Mouse (Mus musculus): Measurements from ENCODE around the gene Gng12.
"Not testable (repeated sequence)": the region's sequence is repeated elsewhere in the genome, so short reads cannot be mapped to it uniquely, and the experiment has no call there.

Gene Gng12

DNA sequence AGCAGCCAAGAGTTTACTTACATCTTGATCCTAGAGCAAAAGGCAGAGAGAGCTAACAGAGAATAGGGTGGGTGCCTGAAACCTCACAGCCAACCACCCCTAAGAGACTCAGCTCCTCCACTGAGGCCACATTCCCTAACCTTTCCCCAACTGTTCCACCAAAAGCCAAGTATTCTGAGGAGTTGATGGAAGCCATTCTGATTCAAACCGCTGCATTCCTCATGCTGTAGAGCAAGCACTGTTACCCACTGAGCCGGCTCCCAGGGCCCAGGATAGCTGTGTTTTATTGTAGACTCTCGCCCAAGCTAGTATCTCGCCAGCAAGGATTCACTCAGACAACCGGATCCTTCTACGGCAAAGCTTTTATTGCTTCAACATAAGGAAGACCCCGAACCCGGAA is 98.8 kb downstream of the Gng12 start:
- no peak for DNase-seq

DNA sequence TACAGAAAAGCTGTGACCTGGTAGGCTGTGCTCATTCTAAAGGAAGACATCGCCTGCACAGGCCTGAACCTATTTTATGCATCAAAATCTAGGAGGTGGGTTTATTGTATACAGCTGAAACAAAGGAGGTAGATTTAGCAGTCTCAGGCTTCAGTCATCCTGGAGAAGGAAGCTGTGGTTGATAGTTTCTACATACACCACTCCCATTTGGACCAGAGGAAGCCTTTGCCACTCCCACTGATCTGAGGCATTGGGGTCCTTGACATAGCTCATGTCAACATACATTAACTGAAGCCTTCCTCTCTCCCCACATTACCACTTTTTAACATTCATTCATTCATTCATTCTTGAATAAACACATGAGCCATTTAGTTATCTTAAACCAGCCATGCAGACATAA is 99.6 kb downstream of the Gng12 start:
- no peak for DNase-seq

DNA sequence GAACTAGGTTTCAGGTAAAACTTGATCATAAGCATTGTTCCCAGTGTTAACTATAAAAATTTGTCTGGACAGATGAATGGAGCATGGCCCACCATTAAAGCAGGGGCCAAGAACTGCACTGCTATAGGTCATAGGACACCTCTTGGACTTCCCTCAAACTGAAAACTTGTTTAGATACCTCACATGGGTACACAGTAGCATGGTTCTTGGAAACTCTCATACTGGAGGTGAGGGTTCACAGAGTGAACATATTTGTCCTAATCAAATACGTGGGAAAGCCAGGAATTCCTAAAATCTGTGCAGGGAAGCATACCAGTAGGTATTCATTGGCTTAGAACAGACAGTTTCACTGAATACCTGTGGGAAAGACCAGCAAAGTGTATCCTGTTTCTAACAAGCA is 100.1 kb downstream of the Gng12 start:
- DNase-seq, result no peak

DNA sequence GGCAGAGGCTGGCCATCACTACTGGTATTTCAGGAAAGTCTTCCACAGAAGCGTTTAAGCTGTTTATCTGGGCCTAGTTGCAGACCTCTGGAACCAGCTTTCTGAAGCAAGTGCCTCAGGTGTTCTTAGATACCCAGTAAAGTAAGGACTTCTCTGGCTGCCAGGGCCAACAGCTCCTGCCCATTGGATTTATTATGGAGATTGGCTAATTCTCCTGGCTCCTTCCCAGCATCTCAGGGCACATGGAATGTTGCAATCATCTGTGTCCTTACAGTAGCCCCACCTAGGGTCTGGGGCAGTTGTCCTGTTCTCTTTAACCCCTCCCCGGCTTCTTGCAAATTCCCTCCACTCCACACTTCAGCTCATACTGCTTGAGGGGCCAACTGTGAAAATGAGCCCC is 102.4 kb downstream of the Gng12 start:
- DNase-seq, result peak; percentile 46 to 48

DNA sequence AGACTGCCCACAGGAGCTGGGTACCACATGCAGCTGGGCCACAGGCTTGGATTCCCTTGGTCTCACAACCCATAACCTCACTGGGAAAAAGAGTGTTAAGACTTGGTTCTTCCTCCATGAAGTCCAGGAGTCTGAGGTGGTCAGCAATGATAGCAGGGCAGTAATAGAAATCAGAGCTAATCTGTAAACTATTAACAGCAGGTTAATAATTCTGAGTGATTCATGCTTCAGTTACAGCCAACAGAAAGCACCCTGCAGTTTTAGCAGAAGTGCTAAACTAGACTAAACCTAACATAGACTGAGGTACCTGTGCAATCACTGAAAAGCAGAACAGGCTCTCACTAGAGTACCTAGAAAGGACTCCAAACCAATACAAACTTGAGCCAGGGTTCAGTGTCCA is 103.6 kb downstream of the Gng12 start:
- no peak for DNase-seq

DNA sequence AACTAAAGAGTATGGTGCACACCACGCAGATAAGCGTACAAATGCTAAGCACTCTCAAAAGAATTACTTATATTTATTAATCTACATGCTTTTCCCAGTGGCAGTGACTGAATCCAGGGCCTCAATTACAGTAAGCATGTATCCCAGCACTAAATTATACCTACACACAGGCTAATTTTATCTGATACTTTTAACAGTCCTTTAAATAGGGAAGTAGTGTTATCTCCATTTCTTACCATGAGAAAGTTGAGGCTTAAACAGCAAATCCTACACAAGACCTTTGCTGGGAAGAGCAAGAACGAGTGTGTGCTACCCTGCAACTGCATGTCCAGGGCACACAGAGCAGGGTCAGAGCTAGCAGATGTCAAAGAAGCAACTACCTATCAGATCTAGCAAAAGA is 113.7 kb downstream of the Gng12 start:
- no peak for DNase-seq

DNA sequence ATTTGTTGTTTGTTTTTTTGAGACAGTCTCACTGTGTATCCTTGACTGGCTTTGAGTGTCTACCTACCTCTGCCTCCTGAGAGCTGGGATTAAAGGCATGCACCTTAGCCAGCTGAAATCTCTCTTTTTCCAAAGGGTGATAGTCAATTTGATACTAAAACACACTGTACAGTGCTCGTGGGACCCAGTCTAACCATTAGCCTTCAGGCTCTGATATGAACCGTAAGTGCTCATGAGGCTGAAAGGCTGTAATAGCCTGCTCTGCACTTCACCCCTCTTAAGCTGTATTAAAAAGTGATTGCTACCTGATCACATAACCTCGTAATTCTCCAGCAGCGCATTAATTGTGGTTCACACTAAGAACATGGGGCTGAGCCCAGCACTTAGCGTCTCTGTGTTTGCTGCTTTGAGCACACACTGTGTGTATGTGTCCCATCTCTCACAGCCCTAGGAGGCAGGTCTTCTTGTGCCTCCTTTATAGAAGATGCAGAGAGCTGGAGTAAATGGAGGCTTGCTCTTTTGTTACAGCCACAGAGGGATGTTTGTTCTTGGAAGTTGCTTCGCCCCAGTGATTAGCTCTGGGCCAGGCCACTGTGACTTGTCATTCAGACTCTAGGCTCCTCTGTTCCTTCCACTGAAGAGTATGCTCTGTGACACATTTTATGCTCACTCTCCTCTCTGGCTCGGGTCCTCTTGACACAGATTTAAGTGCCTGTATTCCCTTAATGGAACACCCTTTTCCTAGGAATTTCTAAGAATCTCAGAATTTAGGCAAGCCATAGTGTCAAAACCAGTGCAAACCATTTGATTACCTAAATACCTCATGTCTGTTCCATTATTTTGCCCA is 114.4 kb downstream of the Gng12 start:
- DNase-seq, result no peak

DNA sequence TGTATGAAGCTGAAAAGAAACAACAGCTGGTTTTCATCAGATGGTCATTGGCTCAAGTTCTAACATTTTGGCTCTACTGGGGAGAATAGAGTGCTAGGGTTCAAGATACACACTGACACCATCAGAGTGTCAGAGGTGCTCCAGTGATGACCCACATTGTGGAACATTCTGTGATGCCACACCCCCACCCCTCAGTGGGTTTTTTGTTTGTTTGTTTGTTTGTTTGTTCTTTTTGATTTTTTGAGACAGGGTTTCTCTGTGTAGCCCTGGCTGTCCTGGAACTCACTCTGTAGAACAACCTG is 115.0 kb downstream of the Gng12 start:
- DNase-seq, result no peak

DNA sequence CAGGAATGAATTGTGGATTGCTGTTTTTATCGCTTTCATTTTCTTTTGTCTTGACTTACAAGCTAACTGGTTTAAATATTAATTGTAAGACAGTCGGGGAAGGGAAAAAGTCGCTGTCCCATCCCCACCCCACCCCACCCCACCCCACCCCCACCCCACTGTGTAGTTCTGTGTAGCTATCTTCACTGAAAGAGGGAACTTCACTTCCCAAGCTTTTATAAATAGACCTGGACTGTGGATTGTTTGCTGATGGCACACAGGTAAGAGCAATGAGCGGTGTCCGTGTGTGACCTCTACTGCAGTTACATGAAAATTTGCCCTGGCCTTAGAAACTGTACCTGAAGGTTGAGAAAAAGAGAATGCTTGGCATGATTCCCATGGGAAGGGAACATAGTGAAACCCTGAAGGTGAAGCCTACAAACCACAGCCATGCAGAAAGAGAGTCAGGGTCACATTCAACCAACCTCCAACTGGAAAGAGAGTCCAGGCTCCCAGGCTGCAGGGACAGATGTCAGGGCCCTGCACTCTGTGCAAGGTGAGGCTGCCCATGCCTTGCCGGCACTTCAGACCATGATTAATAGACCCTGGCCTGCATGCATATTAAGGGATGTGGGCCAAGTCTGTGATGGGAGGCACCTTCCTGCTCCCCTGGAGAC is 117.2 kb downstream of the Gng12 start:
- DNase-seq, result no peak

DNA sequence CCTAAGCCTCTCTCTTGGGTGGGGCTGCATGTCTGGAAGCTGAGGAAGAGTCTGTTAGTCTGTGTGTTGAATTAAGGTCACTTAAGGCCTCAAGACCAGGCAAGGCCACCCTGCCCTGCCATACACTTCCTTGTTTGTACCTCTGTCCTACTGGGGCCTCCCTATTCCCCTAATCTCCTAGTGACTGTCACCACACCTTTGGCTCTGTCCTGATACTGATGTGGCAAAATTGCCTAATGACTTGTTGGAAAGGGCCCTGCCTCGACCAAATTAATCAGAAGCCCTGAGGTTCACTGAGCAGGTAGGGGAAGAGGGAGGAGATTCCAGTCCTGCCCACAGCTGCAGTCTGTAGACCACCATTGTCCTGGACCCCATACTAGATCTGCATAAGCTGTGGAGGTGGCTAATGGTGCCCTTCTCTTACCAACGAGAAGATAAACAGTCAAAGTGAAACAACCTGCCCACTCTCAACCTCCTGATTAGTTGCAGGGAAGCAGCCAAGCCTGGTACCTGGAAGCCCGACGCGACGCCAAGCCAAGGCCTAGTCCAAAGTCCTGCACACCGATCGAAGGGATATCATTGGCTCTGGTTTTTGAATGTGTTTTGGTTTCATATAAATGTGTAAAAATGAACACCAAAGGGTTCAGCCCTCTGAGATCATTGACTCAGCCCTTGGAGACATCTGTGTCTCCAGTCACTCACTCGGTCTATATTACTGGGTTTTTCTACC is 117.9 kb downstream of the Gng12 start:
- no peak for DNase-seq

DNA sequence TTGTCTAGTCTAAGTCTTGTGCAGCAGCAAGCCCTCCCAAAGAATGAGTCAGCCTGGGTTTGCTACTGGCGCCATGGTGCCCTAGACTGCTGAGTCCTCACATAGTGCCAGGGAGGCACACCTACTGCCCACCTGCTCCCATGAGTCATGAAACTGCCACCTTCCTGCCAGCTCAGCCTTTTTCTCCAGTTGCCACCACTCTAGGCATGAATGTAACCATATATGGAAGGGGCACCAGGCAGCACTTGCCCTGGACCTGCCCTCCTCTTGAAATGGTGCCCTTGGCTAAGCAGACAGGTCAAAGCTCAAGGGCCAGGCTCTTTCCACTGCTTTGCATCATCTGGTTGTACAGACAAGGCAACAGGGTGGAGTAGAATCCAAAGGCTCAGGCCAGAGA is 118.5 kb downstream of the Gng12 start:
- DNase-seq, result no peak

DNA sequence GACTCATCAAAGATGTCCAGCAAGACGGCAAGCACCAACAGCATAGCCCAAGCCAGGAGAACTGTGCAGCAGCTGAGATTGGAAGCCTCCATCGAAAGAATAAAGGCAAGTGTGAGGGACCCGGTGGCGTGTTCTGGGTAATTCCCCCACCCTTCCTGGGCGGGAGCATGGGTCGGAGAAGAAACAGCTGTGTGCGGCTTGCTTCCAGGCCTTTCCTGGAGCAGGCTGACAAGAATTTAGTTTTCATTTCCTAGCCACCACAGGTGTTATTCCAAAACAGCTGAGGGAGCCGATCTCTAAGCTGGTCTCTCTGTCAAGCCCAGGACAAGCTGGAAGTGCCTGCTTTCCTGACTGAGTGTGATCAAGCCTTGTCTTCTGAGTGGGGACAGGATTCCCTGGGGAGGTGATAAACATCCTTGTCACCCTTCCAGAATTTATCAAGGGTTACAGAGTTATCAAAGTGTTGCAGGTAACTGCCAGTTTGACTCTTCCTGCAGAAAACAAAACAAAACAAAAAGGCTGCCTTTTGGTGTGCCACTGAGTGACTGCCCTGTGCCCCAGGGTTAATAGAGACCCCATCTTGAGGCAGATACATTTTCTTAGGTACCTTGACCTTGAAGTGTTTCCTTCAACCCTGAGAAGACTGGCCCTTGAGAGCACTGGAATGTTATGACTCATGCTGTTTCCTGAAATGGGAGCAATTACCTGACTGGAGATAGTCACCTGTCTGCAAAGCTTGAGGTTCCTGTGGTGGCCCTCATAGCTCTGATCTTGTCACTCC is 119.7 kb downstream of the Gng12 start:
- DNase-seq, result no peak

DNA sequence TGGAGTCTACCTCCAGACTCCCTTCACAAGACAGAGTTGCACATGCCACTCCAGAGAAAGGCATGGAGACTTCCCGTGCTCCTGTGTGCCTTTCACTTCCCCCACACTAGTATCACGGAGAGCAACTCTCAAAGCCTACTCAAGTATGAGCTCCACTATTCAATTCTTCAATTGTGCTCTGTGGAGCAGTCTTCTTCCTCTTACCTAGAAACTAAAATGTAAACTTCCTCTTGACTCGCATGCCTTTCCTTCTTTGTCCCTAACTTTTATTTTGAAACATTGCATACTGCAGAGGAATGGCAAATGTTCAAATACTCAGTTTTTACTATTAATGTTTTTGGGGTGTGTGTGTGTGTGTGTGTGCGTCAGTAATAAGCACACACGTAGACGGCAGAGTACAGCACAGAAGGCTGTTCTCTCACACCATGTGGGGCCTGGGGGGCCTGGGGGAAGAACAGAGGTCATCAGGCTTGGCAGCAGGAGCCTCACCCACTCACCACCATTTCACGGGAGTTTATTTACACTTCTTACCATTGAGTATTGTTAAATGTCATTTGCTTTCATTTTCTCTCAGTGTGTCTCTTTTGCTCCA is 120.4 kb downstream of the Gng12 start:
- DNase-seq, result no peak

DNA sequence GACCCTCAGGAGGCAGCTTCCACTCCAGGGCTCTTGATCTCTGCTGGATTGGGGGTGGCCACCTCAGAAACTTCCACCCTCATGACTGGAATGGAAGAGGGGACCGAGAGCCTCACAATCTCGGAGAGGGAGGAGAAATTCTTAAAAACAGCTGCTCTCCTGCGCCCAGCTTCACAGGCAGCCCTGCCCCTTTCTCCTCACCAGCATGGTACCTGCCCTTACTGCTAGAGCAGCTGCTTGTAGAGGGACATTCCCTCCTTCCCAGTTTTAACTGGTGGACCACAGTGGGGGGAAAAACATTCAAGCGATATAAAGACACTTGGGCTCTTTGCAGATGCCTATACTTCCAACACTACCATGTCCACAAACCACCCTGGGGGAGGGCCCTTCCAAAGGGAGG is 122.2 kb downstream of the Gng12 start:
- DNase-seq, result no peak

DNA sequence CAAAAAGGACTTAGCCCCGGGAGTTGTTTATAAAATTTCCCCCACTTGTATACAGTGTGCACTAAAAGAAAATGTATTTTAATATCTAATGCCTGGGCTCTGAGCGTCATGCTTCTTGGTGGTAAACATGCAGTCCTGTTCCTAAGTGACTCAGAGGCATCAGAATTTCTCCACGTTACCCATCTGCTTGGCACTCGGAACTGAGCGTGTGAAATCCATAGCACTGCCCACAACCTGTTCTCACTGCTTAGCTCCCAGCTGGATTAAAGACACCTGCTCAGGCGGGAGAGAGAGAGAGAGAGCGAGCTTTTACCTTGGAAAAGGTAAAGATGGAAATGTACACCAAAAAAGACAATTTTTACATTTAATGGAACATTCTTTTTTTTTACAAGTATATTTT is 122.8 kb downstream of the Gng12 start:
- DNase-seq, result not testable (repeated sequence)

DNA sequence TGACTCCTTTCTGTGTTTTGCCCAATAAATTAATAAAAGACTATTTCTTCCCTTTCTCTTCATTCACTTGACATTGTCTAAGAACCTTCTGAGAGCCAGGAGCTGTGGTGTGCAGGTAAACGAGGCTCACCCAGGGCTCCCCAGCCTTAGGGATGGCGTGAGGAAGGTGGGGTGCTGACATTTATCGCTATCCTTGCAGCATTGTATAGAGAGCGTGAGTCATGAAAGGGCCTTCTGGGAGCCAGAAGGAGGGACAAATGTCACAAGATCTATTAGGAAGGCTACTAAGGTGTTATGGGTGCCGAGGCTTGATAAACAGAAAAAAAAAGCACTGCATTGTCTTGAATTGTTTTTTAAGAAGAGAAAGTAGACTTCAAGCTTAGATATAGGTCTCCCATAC is 125.1 kb downstream of the Gng12 start:
- DNase-seq, result no peak

DNA sequence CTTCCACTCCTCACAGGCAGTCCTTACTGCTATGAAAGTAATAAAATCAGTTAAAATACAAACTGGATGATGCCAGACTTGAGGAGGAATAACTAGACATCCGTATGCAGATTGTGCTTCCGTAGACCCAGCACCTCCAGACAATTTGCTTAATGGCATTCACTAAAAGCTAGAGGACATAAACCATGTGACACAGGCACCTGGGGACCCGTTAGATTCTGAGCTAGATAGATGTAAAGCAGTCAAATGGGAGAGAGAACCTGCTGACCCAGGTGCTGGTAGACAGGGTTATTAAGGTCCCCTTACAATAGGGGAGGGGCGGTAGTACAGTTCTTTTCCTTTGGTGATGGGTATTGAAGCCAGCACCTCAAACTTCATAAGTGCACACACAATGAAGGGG is 127.5 kb downstream of the Gng12 start:
- DNase-seq, result no peak

DNA sequence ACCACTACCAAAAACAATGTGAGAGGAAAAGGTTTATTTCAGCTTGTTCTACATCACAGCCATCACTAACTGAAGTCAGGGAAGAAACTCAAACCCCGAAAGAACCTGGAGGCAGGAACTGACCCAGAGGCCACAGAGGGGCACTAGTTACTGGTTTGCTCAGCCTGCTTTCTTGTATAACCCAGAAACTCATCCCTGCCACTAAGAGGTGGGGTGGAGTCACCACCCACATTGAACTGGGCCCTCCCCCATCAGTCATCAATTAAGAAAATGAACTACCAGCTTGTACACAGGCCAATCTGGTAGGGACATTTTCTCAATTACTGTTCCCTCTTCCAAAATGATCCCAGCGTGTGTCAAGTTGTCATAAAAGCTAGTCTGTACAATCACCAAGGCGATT is 130.5 kb downstream of the Gng12 start:
- no peak for DNase-seq

DNA sequence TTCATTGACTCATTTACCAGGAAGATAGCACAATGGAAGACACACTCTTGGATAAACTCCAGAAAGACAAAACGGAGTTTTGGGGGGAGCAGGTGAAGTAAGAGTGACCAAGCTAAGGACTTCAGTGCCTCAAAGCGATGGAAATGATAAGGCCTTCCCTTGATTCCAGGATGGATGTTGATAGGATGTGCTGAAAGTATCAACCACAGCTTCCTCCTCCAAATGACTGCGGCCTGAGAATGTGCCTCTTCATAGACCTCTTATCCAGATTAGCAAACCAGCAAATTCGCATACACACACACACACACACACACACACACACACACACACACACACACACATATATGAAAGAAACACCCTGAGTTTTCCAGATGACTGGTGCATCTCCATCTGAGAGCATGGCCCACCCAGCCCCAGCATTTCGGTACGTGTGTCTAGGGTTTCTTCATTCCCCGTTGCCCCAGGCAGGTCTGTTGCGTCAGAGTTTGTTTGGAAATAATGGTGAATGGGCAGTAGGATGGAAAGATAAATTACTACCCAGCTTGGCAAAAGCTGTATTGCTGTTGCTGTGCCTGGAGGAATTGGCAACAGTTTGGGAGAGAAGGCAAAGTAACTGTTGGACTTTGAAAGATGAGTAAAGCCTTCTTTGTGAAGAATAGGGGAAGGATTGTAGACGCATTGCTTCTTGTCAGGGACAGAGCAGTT is 131.4 kb downstream of the Gng12 start:
- no peak for DNase-seq

DNA sequence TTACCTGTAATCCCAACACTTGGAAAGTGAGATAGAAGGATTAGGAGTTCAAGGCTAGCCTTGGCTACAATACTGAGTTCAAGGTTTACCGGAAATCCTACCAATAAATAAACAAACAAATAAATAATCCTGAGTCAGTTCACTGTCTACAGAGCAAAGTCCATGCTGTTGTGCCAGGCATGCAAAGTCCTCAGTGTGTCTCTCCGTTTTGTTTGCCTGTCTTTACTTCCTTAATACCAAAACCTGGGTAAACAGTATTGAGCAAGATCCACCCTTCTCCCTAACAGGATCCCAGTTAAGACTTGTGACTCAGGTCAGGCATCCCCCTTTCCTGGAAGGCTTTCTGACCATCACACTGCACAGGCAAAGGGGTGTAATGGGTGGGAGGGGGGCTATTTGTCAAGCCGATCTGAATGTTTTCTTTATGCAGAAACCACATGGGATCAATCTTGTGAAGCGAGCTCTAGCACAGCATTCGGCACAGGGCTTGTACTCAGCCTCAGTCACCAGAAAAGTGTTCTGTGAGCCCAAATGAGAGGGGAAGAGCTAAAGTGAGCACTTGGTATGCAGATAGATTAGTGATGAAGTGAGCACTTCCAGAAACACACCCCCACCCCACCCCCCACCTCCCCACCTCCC is 133.2 kb downstream of the Gng12 start:
- DNase-seq, result no peak

DNA sequence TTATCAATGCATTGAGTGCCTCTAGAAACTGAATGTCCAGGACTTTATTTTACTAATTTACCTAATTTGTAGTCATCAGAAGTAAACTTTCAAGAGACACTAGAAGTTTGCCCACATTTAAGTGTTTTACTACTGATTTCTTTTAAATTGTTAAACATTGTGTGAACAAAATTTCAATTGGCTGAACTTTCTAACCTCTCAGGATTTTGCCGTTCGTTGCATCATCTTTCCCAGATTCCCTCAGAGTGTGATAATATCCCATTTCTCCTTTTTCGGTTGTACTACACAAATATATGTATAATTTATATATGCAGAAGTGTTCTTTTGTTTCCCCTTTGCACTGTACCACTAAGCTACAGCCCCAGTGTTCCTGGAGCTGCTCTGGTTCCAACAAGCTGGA is 133.8 kb downstream of the Gng12 start:
- no peak for DNase-seq

DNA sequence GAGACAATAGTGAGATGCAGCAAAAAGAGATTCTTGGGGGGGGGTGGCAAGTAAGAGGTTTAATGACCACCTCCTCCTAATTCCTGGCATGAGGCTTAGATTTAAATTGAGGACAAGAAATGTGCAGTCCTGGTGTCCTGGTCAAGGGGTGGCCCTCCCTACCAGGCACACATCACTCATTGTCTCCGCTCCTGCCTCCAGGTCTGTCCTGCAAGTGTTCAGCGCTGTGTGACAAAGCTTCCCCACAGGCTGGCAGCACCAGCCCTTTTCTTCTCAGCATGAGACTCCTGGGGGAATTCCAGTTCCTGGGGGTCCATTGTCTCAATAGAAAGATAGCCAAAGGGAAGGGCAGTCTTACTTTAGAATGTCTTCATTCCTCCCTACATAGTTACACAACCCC is 134.2 kb downstream of the Gng12 start:
- DNase-seq, result no peak
